Mouse (Mus musculus): Measurements from ENCODE around the gene Kdm3a.

The Kdm3a gene

DNA sequence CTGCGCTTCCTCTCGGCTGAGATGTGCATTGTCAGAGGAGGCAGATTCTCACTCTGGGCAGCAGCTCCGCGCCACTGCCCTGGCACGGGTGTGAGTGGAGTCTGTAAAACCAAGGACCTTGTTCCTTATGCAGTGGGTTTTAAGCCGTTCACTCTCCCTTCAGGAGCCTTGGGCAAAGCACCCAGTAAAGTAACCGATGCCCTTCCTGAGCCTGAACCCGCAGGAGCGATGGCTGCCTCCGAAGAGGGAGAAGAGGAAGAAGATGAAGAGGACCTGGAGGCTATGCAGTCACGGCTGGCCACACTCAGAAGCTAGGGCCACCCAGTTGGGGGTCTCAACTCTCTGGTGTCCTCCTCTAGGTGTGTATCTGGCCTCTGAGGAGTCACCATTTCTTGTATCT is 53.3 kb downstream of the Kdm3a start:
- no peak for DNase-seq (ENCODE audit: low spot score in 2 of 2)

DNA sequence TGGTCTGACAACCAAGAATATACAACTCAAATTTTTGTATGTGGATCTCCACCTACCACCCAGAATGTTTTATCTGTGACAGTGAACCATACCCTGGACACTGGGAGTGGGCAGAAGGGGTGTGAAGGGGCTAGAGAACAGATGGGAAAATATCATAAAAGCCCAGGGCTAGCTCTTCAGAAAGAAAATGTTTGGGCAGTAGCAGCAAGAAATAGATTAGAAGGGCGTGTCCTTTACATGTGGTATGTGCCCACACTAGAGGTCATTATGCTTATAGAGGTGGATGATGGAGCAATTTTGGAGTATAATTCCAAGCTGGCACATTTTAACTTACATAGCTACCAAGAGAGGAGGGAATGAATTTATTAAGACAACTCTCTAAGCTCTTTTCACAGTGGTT is 57.4 kb downstream of the Kdm3a start:
- DNase-seq (ENCODE audit: low spot score in 2 of 2) = no peak

DNA sequence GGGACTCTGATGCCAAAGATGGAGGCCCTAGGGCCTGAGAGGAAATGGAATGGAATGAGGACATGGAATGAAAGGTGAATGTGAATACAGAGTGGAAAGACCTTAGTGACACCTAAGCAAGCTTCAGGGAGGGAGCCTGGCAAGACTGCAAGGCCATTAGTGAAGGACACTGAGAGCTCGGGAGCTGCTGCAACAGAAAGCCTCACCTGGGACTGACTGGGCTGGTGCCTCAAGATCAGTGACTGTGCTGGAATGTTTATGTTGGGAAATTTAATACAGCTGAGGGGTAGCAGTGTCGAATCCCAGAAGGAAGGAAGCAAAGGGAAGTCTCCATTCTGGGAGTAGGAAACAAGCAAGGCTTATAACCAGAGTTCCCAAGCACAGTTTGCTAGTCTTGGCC is 63.8 kb downstream of the Kdm3a start:
- no peak for DNase-seq (ENCODE audit: low spot score in 2 of 2)

DNA sequence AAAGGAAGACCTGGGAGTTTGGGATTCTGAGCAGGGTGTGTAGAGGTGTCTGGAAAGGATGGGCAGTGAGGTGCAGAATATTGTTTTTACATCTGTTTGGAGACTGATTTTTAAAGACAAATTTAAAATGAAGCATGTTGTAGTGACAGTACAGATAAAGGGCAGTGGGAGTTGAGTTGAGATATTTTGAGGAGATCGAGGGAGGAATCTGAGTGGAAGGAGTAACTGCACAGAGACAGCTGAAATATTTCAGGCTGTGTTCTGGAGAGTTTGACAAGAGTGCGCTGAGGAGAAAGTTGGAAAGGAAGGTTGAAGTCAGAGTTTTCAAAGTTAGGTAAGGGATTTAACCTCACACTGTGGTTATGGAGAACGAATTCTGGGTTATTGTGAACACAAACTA is 64.2 kb downstream of the Kdm3a start:
- peak in 1 of 2 experiments; percentile 30 for DNase-seq (ENCODE audit: low spot score in 2 of 2)

DNA sequence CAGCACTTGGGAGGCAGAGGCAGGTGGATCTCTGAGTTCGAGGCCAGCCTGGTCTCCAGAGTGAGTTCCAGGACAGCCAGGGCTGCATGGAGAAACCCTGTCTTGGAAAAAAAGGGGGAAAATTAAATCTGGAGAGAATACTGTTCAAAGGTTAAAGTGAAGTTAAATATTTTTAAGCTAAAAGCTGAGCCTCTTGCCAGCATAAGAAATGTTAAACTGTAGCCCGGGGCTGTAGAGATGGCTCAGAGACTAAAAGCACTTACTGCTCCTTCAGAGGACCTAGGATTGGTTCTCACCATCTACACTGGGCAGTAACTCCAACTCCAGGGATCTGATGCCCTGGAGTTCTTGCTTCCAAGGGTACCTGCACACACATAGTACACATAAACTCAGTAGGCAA is 76.0 kb downstream of the Kdm3a start:
- no peak for DNase-seq (ENCODE audit: low spot score in 2 of 2)

DNA sequence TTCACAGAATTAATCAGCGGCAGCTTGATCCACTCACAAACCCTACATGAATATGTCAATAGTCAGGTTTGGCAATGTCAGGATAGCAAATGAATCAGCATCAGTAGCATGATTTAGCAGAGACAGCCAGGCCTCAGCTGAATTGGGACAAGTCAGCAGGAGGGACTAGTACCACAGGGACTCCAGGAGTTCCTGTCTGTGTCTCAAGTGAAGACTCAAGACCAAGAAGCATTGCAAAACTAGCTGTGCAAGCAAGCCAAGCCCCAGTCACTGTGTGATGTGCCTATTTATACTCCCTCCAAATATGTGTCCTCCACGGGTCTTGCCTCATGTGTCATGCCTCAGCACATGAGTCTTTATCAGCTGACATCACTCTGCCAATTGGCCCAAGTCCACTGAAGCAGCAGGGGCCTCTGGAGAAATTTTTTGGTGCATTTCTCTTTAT is 77.3 kb downstream of the Kdm3a start:
- no peak for DNase-seq (ENCODE audit: low spot score in 2 of 2)

DNA sequence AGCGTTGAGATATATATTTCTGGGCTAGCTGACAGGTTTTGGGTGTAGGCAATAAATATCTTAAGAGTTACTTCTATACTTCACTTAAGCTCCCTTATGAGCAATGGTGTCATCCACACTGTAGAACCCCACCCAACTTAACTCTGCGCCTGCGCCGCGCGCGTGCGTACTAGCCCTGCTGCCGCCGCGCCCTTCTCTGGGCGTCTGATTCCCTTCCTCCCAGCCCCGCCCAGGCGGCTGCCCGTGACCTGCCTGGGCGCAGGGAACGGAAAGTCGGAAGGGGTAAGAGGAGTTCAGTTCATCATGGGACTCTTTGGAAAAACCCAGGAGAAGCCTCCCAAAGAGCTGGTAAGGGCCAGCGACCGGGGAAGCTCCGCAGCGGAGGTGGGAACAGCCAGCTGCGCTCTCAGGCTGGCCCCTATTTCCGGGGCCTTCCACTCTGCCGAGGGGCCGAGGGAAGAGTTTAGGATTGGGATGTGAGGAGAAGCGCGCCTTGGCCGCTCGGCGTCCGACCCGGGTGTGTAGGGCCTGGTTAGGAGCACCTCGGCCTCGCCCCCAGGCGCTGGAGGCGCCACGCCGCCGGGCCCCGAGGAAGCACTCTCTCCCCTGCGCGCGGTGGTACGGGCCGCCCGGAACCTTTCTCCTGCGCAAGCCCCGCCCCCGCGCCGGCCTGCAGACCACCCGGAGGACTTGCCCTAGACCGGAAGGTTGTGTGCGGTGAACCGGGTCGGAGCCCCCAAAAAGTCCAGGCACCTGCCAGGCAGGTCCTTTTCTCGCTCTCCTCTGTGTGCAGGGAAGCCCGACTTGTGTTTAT is 88.9 kb downstream of the Kdm3a start, which contains the start of gene Chmp3:
Gene Chmp3 (plus strand): TSS at position 112 of the 814 bp plus-strand sequence.
- peak; percentile 89 to 98 for DNase-seq (ENCODE audit: low spot score in 2 of 2)
